Comparison of ENCODE assay signal across 12 mouse cellular contexts in the genomic region with DNA sequence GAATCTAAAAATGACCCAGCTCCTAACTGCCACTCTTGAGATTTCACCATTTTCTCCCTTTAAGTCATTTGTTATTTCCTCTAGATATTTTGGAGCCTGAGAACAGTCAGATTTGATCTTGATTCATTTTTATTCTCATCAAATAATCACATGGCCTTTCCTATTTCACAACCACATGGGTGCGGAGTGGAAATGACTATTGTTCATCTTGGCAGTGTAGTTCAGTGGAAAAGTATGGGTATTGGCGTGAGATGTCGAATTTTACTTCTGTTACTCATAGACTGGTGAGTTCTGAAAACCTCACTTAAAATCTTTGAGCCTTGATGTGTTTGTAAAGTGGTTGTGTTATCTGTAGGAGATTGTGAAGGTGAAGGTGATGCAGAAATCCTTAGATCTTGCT. TPM values are rescaled to one million over a fixed set of nuclear protein-coding genes. Genes with fewer than 3 reads are reported as not detected.
DNase-seq lines count a peak whose midpoint lies in the region.
"Had no signal": no experiment of that assay in that cellular context is flagged by ENCODE, and none has a peak within 500 bp of the region (broad histone marks: within the 10 kb centered on the region; RNA-seq: fewer than 3 reads in every experiment).

No protein-coding gene starts in this region.

- DNase-seq in adrenal gland, adult 2 months, result peak; percentile 26
- DNase-seq in adrenal gland, adult 18-20 months (ENCODE audit: low spot score in 2 of 2), result no peak
- DNase-seq in lung, postnatal 36 days, result peak; percentile 23
- no peak for DNase-seq in lung, postnatal 10 days
- peak; percentile 92 for DNase-seq in fibroblast of lung, adult 2 months (ENCODE audit: low read depth)
- no peak for DNase-seq in layer of hippocampus, adult 9-11 months
- DNase-seq in cerebellum, adult 8-10 months, result no peak
- DNase-seq: adrenal gland, postnatal 25 days; cerebellum, adult 18-20 months; cerebellum, postnatal 36 days; heart, postnatal 10 days; heart, postnatal 4 days had no signal

RNA-seq across cellular contexts. Expression of gene Tulp4, which starts 24.8 kb away (rescaled TPM):
- 10 to 100 TPM; 66.5 to 85.6 TPM for total RNA-seq in adrenal gland, adult 2 months (2021)
- 53.3 and 66.6 TPM in 2 replicates for polyA plus RNA-seq in adrenal gland, adult 2 months (2012; rRNA removed)
- 10 to 100 TPM; 77.4 to 85.5 TPM for total RNA-seq in adrenal gland, adult 18-20 months (2021)

RNA-seq across cellular contexts. Expression of gene Gtf2h5, which starts 51.5 kb away (rescaled TPM):
- total RNA-seq in adrenal gland, adult 2 months (2021), result 10 to 100 TPM; 60.6 to 93.9 TPM
- 3.9 and 4.5 TPM in 2 replicates for polyA plus RNA-seq in adrenal gland, adult 2 months (2012; rRNA removed)
- 10 to 100 TPM; 82.9 to 86.3 TPM for total RNA-seq in adrenal gland, adult 18-20 months (2021)

RNA-seq across cellular contexts. Expression of gene Serac1, which starts 51.5 kb away (rescaled TPM):
- 1 to 10 TPM; 5.3 to 6.9 TPM for total RNA-seq in adrenal gland, adult 2 months (2021)
- 2.8 and 4.9 TPM in 2 replicates for polyA plus RNA-seq in adrenal gland, adult 2 months (2012; rRNA removed)
- 1 to 10 TPM; 7.1 to 8.2 TPM for total RNA-seq in adrenal gland, adult 18-20 months (2021)

Comparison
In these comparisons a context has a peak if more than half of its experiments do, and no peak if none do; other contexts are left out.
1. DNase-seq: peak in adrenal gland, adult 2 months (single experiment), lung, postnatal 36 days (single experiment) and fibroblast of lung, adult 2 months (single experiment); none in adrenal gland, adult 18-20 months (0 of 2), lung, postnatal 10 days (single experiment), layer of hippocampus, adult 9-11 months (single experiment) and cerebellum, adult 8-10 months (single experiment).